Mouse (Mus musculus) Muller cell, postnatal 12 days (primary cell): ENCODE data around the gene Npr1.
A peak's percentile ranks its signal among the peaks of the same experiment; 100 is the strongest.

ENCODE experiments used
- DNase-seq: peaks from one replicate; pipeline ENCODE4 v3.0.0-alpha.2; 2015; ENCODE audit errors: inconsistent ontology term

Gene Npr1

GRCm38 (mm10) chr3:90437131-90437530 lies 28.5 kb downstream of the Npr1 start:
- DNase-seq, result no peak

- DNase-seq, result no peak
Observed at GRCm38 (mm10) chr3:90434073-90434730, 31.5 kb downstream of the Npr1 start.

DNA sequence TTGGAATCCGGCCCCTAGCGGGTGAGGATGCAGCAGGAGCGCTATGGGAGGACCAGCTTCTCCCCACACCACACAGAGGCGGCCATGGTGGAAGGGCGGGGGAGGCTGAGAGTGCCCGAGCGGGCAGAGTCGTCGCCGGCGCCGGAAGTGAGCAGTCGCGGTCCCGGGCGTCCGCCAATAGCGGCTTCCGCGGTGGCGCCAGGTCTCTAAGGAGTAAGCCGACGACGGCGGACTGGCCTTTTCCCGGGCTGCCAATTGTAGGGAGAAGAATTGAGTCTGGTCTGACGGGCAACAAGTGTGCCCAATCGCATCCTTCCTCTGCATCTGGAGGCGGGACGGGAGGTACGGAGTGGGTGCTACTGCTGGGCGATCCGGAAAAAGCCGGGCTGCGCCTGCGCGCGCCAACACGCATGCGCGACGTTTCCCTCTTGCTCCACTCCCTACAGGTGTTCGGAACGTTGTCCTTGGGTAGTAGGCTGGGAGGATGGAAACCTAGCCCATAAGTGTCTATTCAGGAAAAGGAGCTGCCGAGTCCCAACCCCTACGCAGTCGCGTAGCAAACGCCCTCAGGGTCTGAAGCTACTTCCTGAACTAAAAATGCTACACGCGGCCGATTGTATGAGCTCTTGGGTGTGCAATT lies 32.2 kb downstream of the Npr1 start, which contains the start of gene Ints3:
TSS of gene Ints3 (minus strand) at position 242 of the 640 bp plus-strand sequence.
- peak; percentile 99 for DNase-seq

- peak; percentile 59 for DNase-seq
Observed at GRCm38 (mm10) chr3:90432811-90433219, 32.9 kb downstream of the Npr1 start.

GRCm38 (mm10) chr3:90432348-90432747 lies 33.3 kb downstream of the Npr1 start:
- DNase-seq, result no peak

DNA sequence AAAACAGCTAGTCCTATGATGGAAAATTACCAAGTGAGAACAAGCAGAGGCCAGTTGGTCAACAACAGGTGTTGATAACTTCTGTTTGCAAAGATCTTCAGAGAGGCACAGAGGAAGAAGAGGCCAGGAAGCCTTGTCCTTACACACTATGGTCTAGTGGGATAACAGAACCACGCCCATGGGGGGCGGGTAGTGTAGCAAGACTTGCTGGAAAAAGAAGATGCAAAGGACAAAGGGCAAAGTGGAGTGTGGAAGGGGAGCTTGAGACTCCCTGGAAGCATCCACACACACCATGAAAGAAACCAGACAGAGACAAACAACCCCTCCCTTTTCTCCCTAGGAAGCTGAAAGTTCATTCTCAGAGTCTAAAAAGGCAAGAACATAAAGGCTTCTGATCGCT lies 36.1 kb downstream of the Npr1 start:
- no peak for DNase-seq

- DNase-seq, result no peak
Observed at GRCm38 (mm10) chr3:90428186-90428585, 37.5 kb downstream of the Npr1 start.

DNA sequence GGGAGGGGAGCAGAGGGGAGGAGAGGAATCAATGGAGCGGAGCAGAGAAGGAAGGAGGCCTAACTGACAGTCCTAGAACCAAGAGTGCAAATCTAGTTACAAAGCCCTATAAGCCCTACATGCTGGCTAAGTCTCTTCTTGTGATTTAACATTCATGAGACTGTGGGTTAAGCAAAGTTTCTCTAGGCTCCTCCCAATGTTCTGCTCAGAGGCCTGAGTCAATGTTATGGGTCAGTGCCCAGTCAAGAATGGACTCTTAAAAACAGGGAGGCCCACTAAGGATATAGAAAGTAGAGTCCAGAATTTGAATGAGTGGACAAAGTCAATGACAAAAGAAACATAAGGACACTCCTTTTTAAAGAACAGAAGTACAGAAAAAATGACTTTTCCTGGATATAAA lies 38.1 kb downstream of the Npr1 start:
- DNase-seq, result no peak

GRCm38 (mm10) chr3:90425499-90425898 lies 40.2 kb downstream of the Npr1 start:
- DNase-seq, result no peak

DNA sequence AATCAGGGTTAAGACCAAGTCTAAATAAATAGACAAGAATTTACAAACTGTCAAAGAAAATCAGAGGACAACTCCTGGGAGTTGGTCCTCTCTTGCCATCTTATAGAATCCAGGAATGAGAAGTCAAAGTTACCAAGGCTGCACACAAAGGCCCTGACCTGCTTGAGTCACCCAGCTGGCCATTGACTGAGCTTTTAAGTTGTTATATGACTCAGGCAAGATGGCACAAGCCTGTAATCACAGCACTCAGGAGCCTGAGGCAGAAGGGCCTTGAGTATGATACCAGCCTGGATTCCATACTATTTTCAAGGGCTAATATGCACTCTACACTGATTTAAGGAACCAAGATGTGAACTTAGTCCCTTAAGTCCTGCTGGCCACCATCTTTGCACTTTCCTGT lies 42.1 kb downstream of the Npr1 start:
- no peak for DNase-seq

- DNase-seq, result no peak
Observed at GRCm38 (mm10) chr3:90420696-90421095, 45.0 kb downstream of the Npr1 start.

DNA sequence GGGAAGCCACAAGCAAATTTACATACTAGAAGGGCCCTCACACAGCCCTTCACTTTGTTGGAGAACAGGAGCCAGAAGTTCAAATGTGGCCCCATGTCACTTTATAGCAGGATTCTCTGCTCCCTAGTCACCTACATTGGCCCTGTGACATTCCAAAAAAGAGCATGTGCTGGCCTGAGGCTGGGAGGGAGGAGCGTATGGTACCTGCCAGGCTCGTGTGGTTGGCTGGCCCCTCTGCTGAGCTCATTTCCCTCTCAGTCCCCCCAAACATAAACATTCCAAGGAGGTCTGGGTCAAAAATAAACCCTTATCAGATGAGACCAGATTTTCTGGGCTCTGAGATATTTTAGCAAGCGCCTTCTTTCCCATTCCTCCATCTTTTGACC lies 52.7 kb downstream of the Npr1 start:
- DNase-seq, result no peak

- peak; percentile 32 for DNase-seq
Observed at GRCm38 (mm10) chr3:90412312-90413010, 53.2 kb downstream of the Npr1 start.

- no peak for DNase-seq
Observed at GRCm38 (mm10) chr3:90408721-90409120, 56.9 kb downstream of the Npr1 start.

DNA sequence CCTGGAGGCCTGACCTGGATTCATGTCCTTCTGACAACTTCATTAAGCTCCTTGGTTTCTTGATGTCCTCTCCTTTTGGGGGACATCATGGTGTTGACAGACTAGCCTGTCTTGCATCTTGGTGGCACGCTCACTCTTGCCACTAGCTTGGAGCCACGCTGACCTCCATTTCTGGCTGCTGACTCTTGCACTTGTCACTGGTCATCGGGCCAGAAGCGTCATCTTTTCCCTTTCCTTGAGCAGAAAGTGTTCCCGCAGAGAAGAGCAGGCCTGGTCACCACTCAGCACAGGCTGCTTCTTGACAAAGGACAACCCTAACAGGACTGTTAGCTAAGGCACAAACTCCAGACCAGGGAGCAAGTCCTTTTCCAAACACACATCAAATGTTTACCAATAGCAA lies 59.3 kb downstream of the Npr1 start:
- no peak for DNase-seq

DNA sequence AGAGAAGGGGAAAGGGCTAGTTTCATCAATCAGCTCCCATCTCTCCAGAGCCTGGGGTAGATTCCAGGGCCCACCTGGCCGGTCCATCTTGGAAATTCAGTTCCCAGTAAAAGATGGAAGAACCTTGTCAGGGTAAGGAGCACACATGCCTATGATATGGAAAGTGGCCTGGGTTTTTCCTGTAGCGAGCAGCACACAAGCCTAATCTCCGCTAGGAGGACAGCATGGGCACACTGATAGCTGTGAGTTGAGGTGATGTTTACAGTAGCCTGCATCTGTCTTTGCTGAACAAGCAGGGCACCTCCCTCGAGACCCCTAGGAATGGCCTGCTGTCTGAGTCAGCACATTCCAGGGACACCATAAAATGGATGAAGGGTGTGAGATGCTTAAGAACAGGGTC lies 61.1 kb downstream of the Npr1 start:
- DNase-seq, result no peak

DNA sequence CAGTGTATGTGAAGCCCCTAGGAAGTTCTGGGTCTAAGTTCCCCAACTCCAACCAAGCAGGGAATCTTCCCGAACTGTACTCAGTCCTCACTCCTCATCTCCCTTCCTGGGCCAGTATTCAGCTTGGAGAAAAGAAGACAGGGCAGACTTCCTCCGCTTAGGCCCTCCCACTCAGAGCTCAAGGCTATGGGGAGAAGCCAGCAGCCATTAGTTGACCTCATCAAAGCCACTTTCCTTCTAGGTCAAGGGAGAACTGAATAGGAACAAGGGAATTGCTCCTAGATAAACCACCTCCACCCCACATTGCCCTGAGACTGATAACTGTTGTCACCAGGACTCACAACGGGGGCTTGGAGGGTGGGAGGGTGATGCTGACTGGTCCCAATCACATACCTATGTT lies 61.5 kb downstream of the Npr1 start:
- DNase-seq, result no peak

- no peak for DNase-seq
Observed at GRCm38 (mm10) chr3:90400993-90401392, 64.7 kb downstream of the Npr1 start.
